In the genomic region with DNA sequence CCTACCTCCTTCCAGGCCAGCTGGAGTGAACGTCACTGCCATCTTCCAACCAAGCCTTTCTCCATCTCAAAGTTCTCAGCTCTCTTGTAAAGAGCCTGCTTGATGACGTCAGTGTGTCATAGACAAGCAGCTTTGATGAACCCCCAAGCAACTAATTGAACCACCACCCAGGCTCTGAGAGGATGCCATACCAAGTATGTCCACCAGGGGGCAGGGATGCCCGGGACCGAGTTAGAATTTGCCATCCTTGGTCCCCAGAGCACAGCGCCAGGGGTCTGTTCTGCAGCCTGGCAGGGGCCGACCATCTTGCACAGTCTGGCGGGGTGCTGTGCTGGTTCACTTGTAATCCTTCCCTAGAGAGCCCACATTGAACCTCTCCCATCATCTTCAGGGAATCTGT, we compare ENCODE assay signal across 10 mouse cellular contexts. TPM values are rescaled to one million over a fixed set of nuclear protein-coding genes. Genes with fewer than 3 reads are reported as not detected.
DNase-seq lines count a peak whose midpoint lies in the region; ATAC-seq and TF ChIP-seq lines count a peak whose summit lies in the region.
"Had no signal": no experiment of that assay in that cellular context is flagged by ENCODE, and none has a peak within 500 bp of the region (broad histone marks: within the 10 kb centered on the region; RNA-seq: fewer than 3 reads in every experiment).

No protein-coding gene starts in this region.

- ATAC-seq in erythroid progenitor cell, adult 5-6 weeks (replicated peaks; ENCODE audit: low FRiP score, poor library complexity, severe bottlenecking), result peak; percentile 69
- ATAC-seq in liver, postnatal 0 days, result peak; percentile 37

- H3K27ac ChIP-seq in liver, postnatal 0 days (ENCODE audit: low read depth), result no peak overlapping the region
- H3K27ac ChIP-seq: heart, embryonic 13.5 days; stomach, embryonic 15.5 days had no signal

- no peaks in the 10 kb centered on the region for H3K4me1 ChIP-seq in liver, postnatal 0 days (ENCODE audit: insufficient read depth)

- no peak overlapping the region for H3K4me3 ChIP-seq in liver, postnatal 0 days (ENCODE audit: low read depth, low read length)
- H3K4me3 ChIP-seq: heart, embryonic 13.5 days; stomach, embryonic 15.5 days had no signal

- no peak overlapping the region for H3K4me2 ChIP-seq in liver, postnatal 0 days (ENCODE audit: low read depth, low read length)
- H3K4me2 ChIP-seq: heart, embryonic 13.5 days; stomach, embryonic 15.5 days had no signal

- no peaks in the 10 kb centered on the region for H3K9me3 ChIP-seq in liver, postnatal 0 days (ENCODE audit: low read length)
- H3K9me3 ChIP-seq: heart, embryonic 13.5 days; stomach, embryonic 15.5 days had no signal

- no peak overlapping the region for H3K9ac ChIP-seq in liver, postnatal 0 days (replicated peaks)
- H3K9ac ChIP-seq: heart, embryonic 13.5 days; stomach, embryonic 15.5 days had no signal

- no peak for TF ChIP-seq EP300 in liver, postnatal 0 days (IDR thresholded peaks at IDR 0.05; ENCODE audit: low read depth)

- no peaks in the 10 kb centered on the region for H3K27me3 ChIP-seq in liver, postnatal 0 days (ENCODE audit: insufficient read depth, low read length)
- H3K27me3 ChIP-seq: stomach, embryonic 15.5 days had no signal

- TF ChIP-seq CTCF in brain, embryonic 14.5 days (IDR thresholded peaks at IDR 0.05; ENCODE audit: borderline replicate concordance, extremely low read depth, insufficient read depth, insufficient read length), result peak; percentile 95
- peak; percentile 94 for TF ChIP-seq CTCF in liver, postnatal 0 days (IDR thresholded peaks at IDR 0.05; ENCODE audit: low read depth)

- no peaks in the 10 kb centered on the region for H3K36me3 ChIP-seq in liver, postnatal 0 days (replicated peaks; ENCODE audit: insufficient read depth, low read length)
- H3K36me3 ChIP-seq: heart, embryonic 13.5 days; stomach, embryonic 15.5 days had no signal

- DNase-seq in urinary bladder, postnatal 25 days (ENCODE audit: low spot score), result peak; percentile 65
- DNase-seq in urinary bladder, postnatal 10 days (ENCODE audit: low spot score), result no peak
- peak; percentile 63 for DNase-seq in brain, embryonic 14.5 days (ENCODE audit: low read depth)
- DNase-seq in hindlimb bud, embryonic 11.5 days (ENCODE audit: extremely low spot score, low read depth, low spot score), result peak; percentile 49
- DNase-seq in liver, postnatal 0 days, result peak; percentile 79
- peak; percentile 58 for DNase-seq in retina, postnatal 7 days (ENCODE audit: low read depth, low spot score)
- DNase-seq in urinary bladder, postnatal 4 days (ENCODE audit: low spot score in 2 of 2), result peak; percentile 58 to 79

- WGBS in liver, postnatal 0 days (ENCODE audit: insufficient replicate concordance), result 9% methylated on average over 7 of the region's 7 CpGs

- no peak for TF ChIP-seq POLR2A in brain, embryonic 14.5 days (IDR thresholded peaks at IDR 0.05; ENCODE audit: borderline replicate concordance, extremely low read depth, insufficient read depth, insufficient read length, poor library complexity, severe bottlenecking)

RNA-seq across cellular contexts. Expression of a gene that starts 31.1 kb away (rescaled TPM):
- polyA plus RNA-seq in brain, embryonic 14.5 days (2012; rRNA removed), result 8.0 and 10.3 TPM in 2 replicates
- not detected in 2 replicates for total RNA-seq in erythroid progenitor cell, adult 5-6 weeks (2015; ENCODE audit: low replicate concordance)
- total RNA-seq in erythroid progenitor cell, adult 5-6 weeks (2017; ENCODE audit: low replicate concordance), result 0.13 TPM in 1 of 2 replicates, not detected in the other
- polyA plus RNA-seq in liver, postnatal 0 days (2015; fragmentation: Nextera tagmentation; extraction: Ambion mirVana), result 2.3 and 2.7 TPM in 2 replicates
